Mouse (Mus musculus): Measurements from ENCODE around the gene Pus10.

DNA sequence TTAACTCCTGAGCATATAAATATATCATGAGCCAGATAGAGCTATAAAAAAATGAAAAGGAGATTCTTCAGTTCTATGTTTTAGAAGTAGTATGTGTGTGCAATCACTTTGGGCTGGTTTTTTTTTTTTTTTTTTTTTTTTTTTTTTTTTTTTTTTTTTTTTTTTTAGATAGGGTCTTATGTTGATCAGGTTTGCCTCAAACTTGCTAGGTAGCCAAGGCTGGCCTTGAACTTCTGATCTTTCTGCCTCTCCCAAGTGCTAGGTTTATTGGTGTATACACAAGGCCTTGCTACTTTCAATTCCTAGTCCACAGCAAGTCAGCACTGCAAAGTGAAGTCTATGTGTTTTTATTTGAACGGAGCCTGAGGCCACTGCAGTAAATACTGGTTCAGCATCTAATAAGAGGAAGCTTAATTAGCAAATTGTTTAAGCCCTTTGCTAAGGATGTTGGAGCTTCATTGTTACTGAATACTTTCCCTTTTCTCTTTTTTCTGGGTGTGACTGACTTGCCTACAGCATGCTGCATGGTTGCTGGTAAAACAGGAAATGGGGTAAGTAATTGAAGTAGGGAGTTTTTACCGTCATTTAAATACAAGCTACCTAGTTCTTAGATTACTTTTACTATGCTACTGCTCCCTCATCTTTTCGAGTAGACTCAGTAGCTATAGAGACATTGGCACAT, 34.1 kb downstream of the Pus10 start:
- TF ChIP-seq CTCF (IDR thresholded peaks at IDR 0.05; ENCODE audit: borderline replicate concordance, insufficient read depth, low read depth, low read length) = no peak
- no peak for TF ChIP-seq POLR2A (IDR thresholded peaks at IDR 0.05; ENCODE audit: borderline replicate concordance, insufficient read depth, low read length)

Measured in cerebellum, adult 2 months (tissue).